Mouse (Mus musculus) limb, embryonic 13.5 days (tissue): ENCODE measurements around the gene Ankrd27. TPM values are rescaled to one million over a fixed set of nuclear protein-coding genes. Genes with fewer than 3 reads are reported as not detected.

Experiments used
- ATAC-seq: fragments of 200-750 bp; cut with Nextera tagmentation; 2 replicates; pipeline ENCODE4 v1.8.0; 2017; ENCODE audit warnings: low read depth, moderate number of reproducible peaks, moderate TSS enrichment; ENCODE audit not compliant: low FRiP score
- H3K27ac ChIP-seq: fragments of 300-500 bp; sonication (generic); 2 replicates; pipeline ENCODE4 v1.5.1; 2015; ENCODE audit warnings: inconsistent platforms, mild to moderate bottlenecking, moderate library complexity
- H3K27me3 ChIP-seq: fragments of 300-500 bp; sonication (generic); 2 replicates; pipeline ENCODE4 v1.6.1; 2015; ENCODE audit warnings: mild to moderate bottlenecking, inconsistent platforms
- H3K36me3 ChIP-seq: fragments of 300-500 bp; sonication (generic); 2 replicates; pipeline ENCODE4 v1.6.1; 2015; ENCODE audit warnings: inconsistent platforms, mild to moderate bottlenecking, moderate library complexity
- H3K4me1 ChIP-seq: fragments of 300-500 bp; sonication (generic); 2 replicates; pipeline ENCODE4 v1.6.1; 2015; ENCODE audit warnings: inconsistent platforms
- H3K4me2 ChIP-seq: fragments of 300-500 bp; sonication (generic); replicated peaks from 2 replicates; pipeline ENCODE4 v1.6.1; 2015; ENCODE audit warnings: inconsistent platforms, mild to moderate bottlenecking, moderate library complexity
- H3K4me3 ChIP-seq: fragments of 300-500 bp; sonication (generic); 2 replicates; pipeline ENCODE4 v1.5.1; 2015; ENCODE audit warnings: moderate library complexity, mild to moderate bottlenecking, inconsistent platforms
- H3K9ac ChIP-seq: fragments of 300-500 bp; sonication (generic); 2 replicates; pipeline ENCODE4 v1.6.1; 2015; ENCODE audit warnings: mild to moderate bottlenecking, inconsistent platforms
- H3K9me3 ChIP-seq: fragments of 300-500 bp; sonication (generic); 2 replicates; pipeline ENCODE4 v1.6.1; 2016; ENCODE audit warnings: inconsistent platforms
- WGBS: fragments of 180-500 bp; shearing (Covaris S2); methylation state at CpG from one replicate; pipeline ENCODE4 v1.1.7; 2015; 5-methylcytosine and 5-hydroxymethylcytosine counted together
- polyA plus RNA-seq: library from polyadenylated mRNA; unstranded; fragments of >200 nt; fragmentation: Nextera tagmentation; extraction: Ambion mirVana; gene quantifications from 2 replicates; pipeline ENCODE4 v1.2.1, GENCODE M21; 2015

Ankrd27 gene
- polyA plus RNA-seq, 1 experiment from 2014 or later = 52.1 TPM

DNA sequence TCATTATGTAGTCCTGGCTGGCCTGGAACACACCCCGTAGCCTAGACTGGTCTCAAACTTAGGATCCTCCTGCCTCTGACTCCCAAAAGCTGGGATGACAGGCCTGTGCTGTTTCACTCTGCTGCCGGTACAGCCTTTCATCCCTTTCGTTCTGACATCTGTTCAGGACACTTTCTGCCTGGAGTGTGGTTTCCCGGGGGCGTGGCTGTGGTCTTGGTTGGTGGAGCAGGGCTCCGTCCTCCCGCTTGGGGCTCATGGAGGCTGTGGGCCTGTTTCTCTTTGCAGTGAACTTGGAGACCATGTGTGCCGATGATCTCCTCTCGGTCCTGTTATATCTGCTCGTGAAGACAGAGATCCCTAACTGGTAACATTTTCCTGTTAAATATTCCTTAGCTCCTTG is 20.8 kb downstream of the Ankrd27 start:
- no peak overlapping the region for H3K4me3 ChIP-seq
- H3K4me1 ChIP-seq = no peaks in the 10 kb centered on the region
- H3K36me3 ChIP-seq = peaks cover 91% of the 10 kb centered on the region
- H3K27ac ChIP-seq = no peak overlapping the region
- H3K9ac ChIP-seq = no peak overlapping the region
- 87% methylated on average over 10 of the region's 10 CpGs for WGBS
- no peak for ATAC-seq
- H3K27me3 ChIP-seq = no peaks in the 10 kb centered on the region
- H3K4me2 ChIP-seq = no peak overlapping the region
- H3K9me3 ChIP-seq = no peaks in the 10 kb centered on the region

DNA sequence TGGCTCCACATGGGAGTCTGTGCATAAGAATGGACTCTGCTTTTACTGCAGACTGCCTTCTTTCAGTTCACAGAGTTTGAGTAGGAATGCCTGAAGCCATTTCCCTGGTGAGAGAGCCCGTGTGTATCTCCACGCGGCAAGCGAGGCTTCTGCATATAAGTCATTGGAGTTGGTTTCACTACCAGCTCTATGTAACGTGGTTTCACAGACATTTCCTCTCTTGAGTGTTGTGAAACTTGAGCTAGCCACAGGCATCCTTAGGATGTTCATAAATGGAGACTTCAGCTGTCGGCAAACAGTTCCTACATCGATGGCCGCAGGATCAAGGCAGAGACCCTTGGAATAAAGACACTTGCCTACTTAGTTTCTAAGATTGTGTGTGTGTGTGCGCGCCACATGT is 23.2 kb downstream of the Ankrd27 start:
- Histone ChIP-seq H3K36me3 (peaks cover 92% of the 10 kb centered on the region), H3K27ac (no peak overlapping the region), H3K9me3 (no peaks in the 10 kb centered on the region), H3K27me3 (no peaks in the 10 kb centered on the region), H3K4me2 (no peak overlapping the region), H3K9ac (no peak overlapping the region), H3K4me1 (no peaks in the 10 kb centered on the region), H3K4me3 (no peak overlapping the region)
- peak; percentile 24; the same call in 1 of the 2 replicates for ATAC-seq
- WGBS = 83% methylated on average over 10 of the region's 10 CpGs

DNA sequence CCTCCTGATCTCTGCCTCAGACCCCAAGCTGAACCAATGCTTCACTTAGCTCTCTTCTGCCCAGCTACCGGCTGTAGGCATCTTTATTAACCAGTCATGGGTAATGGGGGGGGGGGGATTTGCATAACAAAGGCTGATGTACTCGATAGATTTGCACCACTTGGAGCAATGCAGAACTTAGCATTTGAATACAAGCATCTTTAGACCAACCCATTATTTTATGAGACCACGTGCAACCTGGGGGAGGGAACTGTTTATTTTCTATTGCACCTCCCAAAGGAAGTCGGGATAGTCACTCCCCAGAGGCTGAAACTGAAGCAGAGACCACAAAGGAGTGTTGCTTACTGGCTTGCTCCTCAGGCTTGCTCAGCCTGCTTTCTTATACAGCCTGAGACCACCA is 31.5 kb downstream of the Ankrd27 start:
- 75% methylated on average over 4 of the region's 4 CpGs for WGBS
- no peak for ATAC-seq
- Histone ChIP-seq H3K27me3 (no peaks in the 10 kb centered on the region), H3K4me3 (no peak overlapping the region), H3K9ac (no peak overlapping the region), H3K9me3 (no peaks in the 10 kb centered on the region), H3K27ac (no peak overlapping the region), H3K36me3 (peaks cover 96% of the 10 kb centered on the region), H3K4me1 (no peaks in the 10 kb centered on the region), H3K4me2 (no peak overlapping the region)

DNA sequence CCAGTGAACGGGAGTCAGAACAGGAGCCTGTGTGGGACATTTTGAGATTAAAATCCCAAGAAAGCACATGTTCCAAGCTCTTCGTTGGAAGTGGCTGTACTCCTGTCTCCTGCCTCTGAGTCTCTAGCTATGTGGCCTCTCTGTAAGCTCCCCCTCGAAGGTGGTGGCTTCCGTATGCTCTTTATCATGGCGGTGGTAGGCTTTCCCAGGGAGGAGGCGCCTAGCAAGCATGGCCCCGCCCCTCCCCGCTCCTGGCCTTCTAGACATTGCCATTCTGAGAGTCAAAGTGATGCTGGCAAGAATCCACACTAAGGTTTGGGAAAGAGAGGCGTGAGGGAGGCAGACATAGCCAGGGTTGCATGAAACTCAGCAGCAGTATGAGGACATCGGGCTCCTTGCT is 36.6 kb downstream of the Ankrd27 start:
- no peaks in the 10 kb centered on the region for H3K9me3 ChIP-seq
- H3K27ac ChIP-seq = no peak overlapping the region
- no peak overlapping the region for H3K4me3 ChIP-seq
- no peaks in the 10 kb centered on the region for H3K27me3 ChIP-seq
- no peak for ATAC-seq
- H3K4me1 ChIP-seq = no peaks in the 10 kb centered on the region
- no peak overlapping the region for H3K9ac ChIP-seq
- H3K4me2 ChIP-seq = no peak overlapping the region
- H3K36me3 ChIP-seq = peaks cover 89% of the 10 kb centered on the region
- 91% methylated on average over 10 of the region's 10 CpGs for WGBS

DNA sequence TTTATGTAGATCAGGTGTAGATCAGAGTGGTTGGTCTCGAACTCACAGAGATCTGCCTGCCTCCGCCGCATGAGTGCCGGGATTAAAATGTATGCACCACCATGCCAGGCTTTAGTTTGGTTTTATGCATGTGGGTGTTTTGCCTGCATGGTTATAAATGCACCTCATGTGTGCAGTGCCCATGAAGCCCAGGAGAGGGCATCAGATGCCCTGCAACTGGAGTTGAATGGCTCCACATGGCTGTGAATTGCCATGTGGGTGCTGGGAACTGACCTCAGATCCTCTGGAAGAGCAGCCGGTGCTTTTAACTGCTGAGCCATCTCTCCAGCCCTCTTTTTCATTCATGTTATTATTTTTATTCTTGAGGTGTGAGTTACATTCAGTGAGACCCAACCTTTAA is 40.0 kb downstream of the Ankrd27 start:
- Histone ChIP-seq H3K9ac (no peak overlapping the region), H3K4me3 (no peak overlapping the region), H3K9me3 (no peaks in the 10 kb centered on the region), H3K4me1 (no peaks in the 10 kb centered on the region), H3K27ac (no peak overlapping the region), H3K36me3 (peaks cover 89% of the 10 kb centered on the region), H3K4me2 (no peak overlapping the region), H3K27me3 (no peaks in the 10 kb centered on the region)
- over 99% methylated on average over 5 of the region's 5 CpGs for WGBS
- no peak for ATAC-seq

DNA sequence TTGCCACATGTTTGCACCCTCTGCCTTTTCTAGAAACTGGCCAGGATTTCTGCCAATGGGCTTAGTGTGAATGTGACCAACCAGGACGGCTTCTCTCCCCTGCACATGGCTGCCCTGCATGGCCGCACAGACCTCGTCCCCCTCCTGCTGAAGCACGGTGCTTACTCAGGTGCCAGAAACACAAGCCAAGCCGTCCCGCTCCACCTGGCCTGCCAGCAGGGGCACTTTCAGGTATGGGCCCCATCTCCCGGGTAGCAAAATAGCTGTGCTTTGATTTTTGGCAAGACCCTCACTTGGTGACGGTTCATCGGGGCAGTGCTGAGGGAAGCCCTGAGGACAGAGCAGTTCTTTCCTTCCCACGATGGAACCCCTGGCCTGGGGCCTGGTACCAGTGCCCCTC is 41.3 kb downstream of the Ankrd27 start:
- Histone ChIP-seq H3K27ac (no peak overlapping the region), H3K27me3 (no peaks in the 10 kb centered on the region), H3K36me3 (peaks cover 89% of the 10 kb centered on the region), H3K4me3 (no peak overlapping the region), H3K9ac (no peak overlapping the region), H3K4me2 (no peak overlapping the region), H3K4me1 (no peaks in the 10 kb centered on the region), H3K9me3 (no peaks in the 10 kb centered on the region)
- WGBS = 89% methylated on average over 10 of the region's 10 CpGs
- ATAC-seq = no peak

DNA sequence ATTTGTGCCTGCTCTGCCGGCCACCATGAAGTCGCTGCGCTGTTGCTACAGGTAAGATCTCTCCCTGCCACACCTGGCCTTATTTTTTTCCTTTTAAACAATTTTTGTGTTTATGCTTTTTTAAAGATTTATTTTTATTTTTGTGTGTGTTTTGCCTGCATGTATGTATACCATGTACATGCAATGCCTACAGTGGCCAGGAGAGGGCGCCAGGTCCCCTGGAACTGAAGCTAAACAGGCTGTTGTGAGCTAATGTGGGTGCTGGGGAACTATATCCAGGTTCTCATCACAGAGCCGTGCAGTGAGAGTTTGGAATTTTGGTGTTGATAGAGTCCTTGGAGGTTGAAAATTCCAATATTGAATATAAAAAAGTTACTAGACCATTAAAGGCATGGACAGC is 42.5 kb downstream of the Ankrd27 start:
- Histone ChIP-seq H3K4me1 (no peaks in the 10 kb centered on the region), H3K36me3 (peaks cover 87% of the 10 kb centered on the region), H3K9ac (no peak overlapping the region), H3K9me3 (no peaks in the 10 kb centered on the region), H3K4me3 (no peak overlapping the region), H3K27me3 (no peaks in the 10 kb centered on the region), H3K27ac (no peak overlapping the region), H3K4me2 (no peak overlapping the region)
- ATAC-seq = no peak
- WGBS = 70% methylated on average over 5 of the region's 5 CpGs

DNA sequence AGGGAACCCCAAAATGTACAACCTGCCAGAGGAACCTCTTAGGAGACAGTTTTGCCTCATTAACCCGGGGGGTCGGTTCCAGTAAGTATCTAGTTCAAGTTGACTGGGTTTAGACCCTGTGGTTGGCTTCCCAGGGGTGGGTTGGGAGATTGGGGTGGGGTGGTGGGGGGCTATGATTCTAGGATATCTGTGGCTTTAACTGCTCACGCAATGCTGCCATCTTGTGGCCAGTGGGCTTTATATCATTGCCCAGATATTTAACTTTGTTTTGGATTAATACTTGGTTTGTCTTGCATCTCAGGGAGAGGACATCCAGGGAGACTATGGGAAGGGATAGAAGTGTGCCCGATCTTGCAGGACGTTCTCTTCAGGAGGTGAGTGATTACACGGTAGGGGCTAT is 50.2 kb downstream of the Ankrd27 start:
- Histone ChIP-seq H3K27me3 (no peaks in the 10 kb centered on the region), H3K4me2 (no peak overlapping the region), H3K9ac (no peak overlapping the region), H3K27ac (no peak overlapping the region), H3K9me3 (peaks cover 5% of the 10 kb centered on the region; the same call in 1 of the 2 replicates), H3K4me3 (no peak overlapping the region), H3K4me1 (no peaks in the 10 kb centered on the region), H3K36me3 (peaks cover 86% of the 10 kb centered on the region)
- ATAC-seq = no peak
- 71% methylated on average over 6 of the region's 6 CpGs for WGBS

DNA sequence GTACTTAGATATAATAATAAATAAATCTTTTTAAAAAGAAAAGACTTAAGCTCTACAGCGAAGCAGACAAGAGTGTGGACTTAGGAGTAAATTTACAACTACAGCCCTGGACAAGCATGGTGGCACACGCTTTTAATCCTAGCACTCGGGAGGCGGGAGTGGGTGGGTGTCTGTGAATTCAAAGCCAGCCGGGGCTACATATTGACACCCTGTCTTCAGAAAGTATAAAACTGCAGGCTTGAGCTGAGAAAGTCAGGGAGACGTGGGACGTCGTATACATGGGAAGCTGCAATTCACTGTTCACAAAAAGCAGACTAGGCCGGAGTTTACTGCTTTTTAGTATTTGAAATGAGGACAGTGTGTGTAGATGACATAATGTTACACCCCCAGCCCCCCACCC is 50.8 kb downstream of the Ankrd27 start:
- no peak overlapping the region for H3K27ac ChIP-seq
- H3K27me3 ChIP-seq = no peaks in the 10 kb centered on the region
- H3K4me1 ChIP-seq = no peaks in the 10 kb centered on the region
- no peak overlapping the region for H3K4me3 ChIP-seq
- no peak overlapping the region for H3K9ac ChIP-seq
- peaks cover 85% of the 10 kb centered on the region for H3K36me3 ChIP-seq
- 93% methylated on average over 9 of the region's 9 CpGs for WGBS
- H3K9me3 ChIP-seq = peaks cover 5% of the 10 kb centered on the region; the same call in 1 of the 2 replicates
- ATAC-seq = no peak
- no peak overlapping the region for H3K4me2 ChIP-seq

DNA sequence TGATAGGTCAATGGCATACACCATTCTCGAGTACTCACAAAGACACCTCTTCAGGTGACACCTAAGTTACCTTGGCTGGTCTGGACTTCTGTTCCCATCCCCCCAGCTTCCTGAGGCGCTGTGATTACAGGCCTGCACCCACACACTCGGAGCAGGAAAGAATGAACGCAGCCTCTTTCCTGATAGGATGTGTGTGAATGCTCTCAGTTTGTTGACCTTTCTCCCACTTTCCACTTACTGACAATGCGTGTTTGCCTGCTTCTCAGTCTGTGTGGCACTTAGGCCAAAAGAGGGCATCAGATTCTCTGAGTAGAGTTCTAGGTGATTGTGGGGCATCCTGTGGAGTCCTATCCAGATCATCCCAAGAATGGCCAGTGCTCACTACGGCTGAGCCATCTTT is 54.0 kb downstream of the Ankrd27 start:
- 81% methylated on average over 6 of the region's 6 CpGs for WGBS
- Histone ChIP-seq H3K36me3 (peaks cover 88% of the 10 kb centered on the region), H3K4me2 (no peak overlapping the region)

DNA sequence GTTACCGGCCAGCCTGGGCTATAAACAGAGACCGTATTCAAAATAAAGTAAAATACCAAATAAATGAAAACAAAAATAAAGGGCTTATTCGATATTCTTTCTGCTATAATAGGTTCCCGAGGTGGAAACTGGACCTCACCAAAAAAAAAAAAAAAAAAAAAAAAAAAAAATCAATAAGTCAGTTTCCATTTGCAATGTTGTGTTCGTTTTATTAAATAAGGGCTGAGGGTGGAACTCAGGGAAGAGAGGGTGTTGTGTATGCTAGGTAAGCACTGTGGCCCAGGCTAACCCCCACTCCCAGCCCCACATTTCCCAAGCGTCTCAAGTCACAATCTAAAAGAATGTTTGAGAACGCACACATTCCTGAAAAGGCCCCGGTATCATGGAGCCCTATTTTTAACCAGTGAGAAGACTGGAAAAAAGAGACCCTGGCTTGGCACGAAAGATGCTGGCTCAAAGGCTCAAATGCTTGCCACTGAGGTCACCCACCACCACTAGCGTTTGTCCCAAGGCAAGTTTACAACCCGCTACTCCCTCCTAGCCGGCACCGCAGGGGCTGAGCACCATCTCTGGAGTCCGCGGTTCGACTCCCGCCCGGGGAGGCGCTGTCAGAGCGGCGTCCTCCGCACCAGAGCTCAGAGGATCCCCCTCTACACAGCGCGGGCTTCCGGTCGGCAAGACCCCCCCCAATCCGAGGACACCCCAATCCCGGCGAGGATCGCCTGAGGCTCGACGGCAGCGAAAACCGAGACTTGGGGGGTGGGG is 60.5 kb downstream of the Ankrd27 start:
- ATAC-seq = peak; percentile 58
- peak overlapping the region; percentile 71 for H3K4me2 ChIP-seq
- H3K9me3 ChIP-seq = no peaks in the 10 kb centered on the region
- 7% methylated on average over 34 of the region's 34 CpGs for WGBS
- peak overlapping the region; percentile 80 for H3K27ac ChIP-seq
- peaks cover 11% of the 10 kb centered on the region for H3K4me1 ChIP-seq
- peak overlapping the region; percentile 98 for H3K4me3 ChIP-seq
- H3K36me3 ChIP-seq = peaks cover 40% of the 10 kb centered on the region
- H3K9ac ChIP-seq = peak overlapping the region; percentile 96
- no peaks in the 10 kb centered on the region for H3K27me3 ChIP-seq

More for the DNA sequence above, 54.0 kb downstream of the Ankrd27 start:
- Histone ChIP-seq H3K4me3 (no peak overlapping the region), H3K27ac (no peak overlapping the region), H3K27me3 (no peaks in the 10 kb centered on the region), H3K9me3 (no peaks in the 10 kb centered on the region), H3K4me1 (no peaks in the 10 kb centered on the region), H3K9ac (no peak overlapping the region)
- no peak for ATAC-seq

DNA sequence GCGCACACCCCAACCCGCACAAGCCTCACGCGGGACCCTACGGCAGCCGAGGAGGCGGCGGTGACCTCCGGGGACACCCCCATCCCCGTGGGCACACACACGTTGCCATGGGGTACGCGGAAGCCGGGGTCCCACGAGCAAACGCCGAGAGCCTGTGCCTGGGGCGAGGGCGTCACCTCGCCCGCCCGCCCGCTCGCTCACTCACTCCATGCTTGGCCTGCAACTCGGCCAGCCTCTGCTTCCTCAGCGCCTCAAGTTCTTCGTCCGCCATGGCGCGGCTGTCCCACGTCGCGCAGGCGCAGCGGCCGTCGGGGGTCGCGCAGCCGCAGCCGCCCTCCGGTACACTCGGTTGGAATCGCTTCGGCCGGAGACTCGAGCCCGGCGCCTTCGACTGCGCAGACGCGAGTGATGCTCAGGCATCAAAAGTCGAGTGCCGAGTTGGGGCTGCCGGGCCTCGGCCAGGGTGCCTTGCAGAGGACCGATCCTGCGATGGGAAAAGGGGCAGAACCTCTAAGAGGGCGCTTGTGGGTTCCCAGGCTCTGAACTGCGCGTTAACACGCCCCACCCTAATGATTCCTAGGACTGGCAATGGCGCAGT is 61.2 kb downstream of the Ankrd27 start, which contains the start of gene Pdcd5:
Gene Pdcd5 (minus strand): TSS at position 421 of the 598 bp plus-strand sequence.
- H3K4me1 ChIP-seq = peaks cover 11% of the 10 kb centered on the region
- peak; percentile 90 for ATAC-seq
- peak within 1 kb of the TSS; percentile 96 for H3K9ac ChIP-seq
- no peaks in the 10 kb centered on the region for H3K27me3 ChIP-seq
- H3K4me2 ChIP-seq = peak within 1 kb of the TSS; percentile 71
- H3K4me3 ChIP-seq = peak within 1 kb of the TSS; percentile 98
- peak within 1 kb of the TSS; percentile 80 for H3K27ac ChIP-seq
- H3K9me3 ChIP-seq = no peaks in the 10 kb centered on the region
- under 1% methylated on average over 63 of the region's 64 CpGs for WGBS
- H3K36me3 ChIP-seq = peaks cover 35% of the 10 kb centered on the region
